ENCODE assay signal across 15 mouse cellular contexts in the genomic region with DNA sequence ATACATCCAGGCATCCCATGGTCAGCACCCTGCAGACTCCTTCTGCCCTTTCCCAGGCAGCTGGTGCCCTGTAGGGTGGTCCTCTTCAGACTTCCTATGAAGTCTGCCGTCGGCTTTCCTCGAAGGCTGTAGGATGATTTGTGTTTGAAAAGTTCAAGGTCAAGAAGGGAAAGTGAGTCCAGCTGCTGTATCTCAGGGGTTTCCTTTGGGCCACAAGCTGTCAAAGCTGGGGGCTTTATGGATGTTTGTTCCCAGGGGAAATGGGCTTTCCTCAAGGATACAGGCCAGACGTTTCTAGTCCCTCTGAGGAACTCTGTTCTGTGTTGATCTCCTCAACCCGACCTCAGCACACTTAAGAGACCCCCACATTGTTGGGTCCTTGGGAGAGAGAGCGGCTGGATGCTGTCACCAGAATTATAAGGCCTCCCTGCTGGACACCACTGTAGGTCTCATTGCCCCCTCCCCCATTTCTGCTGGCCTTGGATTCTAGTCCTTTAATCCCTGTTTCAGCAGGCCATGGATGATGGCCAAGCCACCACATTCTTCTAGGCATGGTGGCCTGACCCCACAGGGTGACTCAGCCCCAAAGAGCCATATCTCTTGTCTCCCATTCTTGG. TPM values are rescaled to one million over a fixed set of nuclear protein-coding genes. Genes with fewer than 3 reads are reported as not detected.
DNase-seq lines count a peak whose midpoint lies in the region; ATAC-seq and TF ChIP-seq lines count a peak whose summit lies in the region.
"Had no signal": no experiment of that assay in that cellular context is flagged by ENCODE, and none has a peak within 500 bp of the region (broad histone marks: within the 10 kb centered on the region; RNA-seq: fewer than 3 reads in every experiment).

No protein-coding gene starts in this region.

- no peak overlapping the region for H3K9ac ChIP-seq in lung, embryonic 15.5 days
- no peak overlapping the region for H3K9ac ChIP-seq in stomach, embryonic 14.5 days (replicated peaks; ENCODE audit: low read depth, low read length)
- no peak overlapping the region for H3K9ac ChIP-seq in hindbrain, postnatal 0 days (replicated peaks; ENCODE audit: low read length)
- H3K9ac ChIP-seq: embryonic facial prominence, embryonic 15.5 days; forebrain, embryonic 15.5 days; heart, embryonic 15.5 days had no signal

- no peak overlapping the region for H3K4me3 ChIP-seq in lung, embryonic 15.5 days
- no peak overlapping the region for H3K4me3 ChIP-seq in stomach, embryonic 14.5 days (ENCODE audit: low read depth, low read length)
- H3K4me3 ChIP-seq in hindbrain, postnatal 0 days (ENCODE audit: low read length), result no peak overlapping the region
- H3K4me3 ChIP-seq: embryonic facial prominence, embryonic 15.5 days; forebrain, embryonic 15.5 days; heart, embryonic 15.5 days had no signal

- H3K9me3 ChIP-seq in lung, embryonic 15.5 days, result no peaks in the 10 kb centered on the region
- no peaks in the 10 kb centered on the region for H3K9me3 ChIP-seq in stomach, embryonic 14.5 days (ENCODE audit: control insufficient read depth, low read depth, low read length)
- H3K9me3 ChIP-seq in hindbrain, postnatal 0 days (ENCODE audit: low read length), result no peaks in the 10 kb centered on the region
- H3K9me3 ChIP-seq: embryonic facial prominence, embryonic 15.5 days; forebrain, embryonic 15.5 days; heart, embryonic 15.5 days had no signal

- H3K4me1 ChIP-seq in lung, embryonic 15.5 days, result peaks cover 26% of the 10 kb centered on the region
- H3K4me1 ChIP-seq in stomach, embryonic 14.5 days (ENCODE audit: control insufficient read depth, insufficient read depth, low read length), result peaks cover 8% of the 10 kb centered on the region; the same call in 1 of the 2 replicates
- H3K4me1 ChIP-seq in hindbrain, postnatal 0 days (ENCODE audit: insufficient read depth, low read length), result no peaks in the 10 kb centered on the region
- H3K4me1 ChIP-seq: embryonic facial prominence, embryonic 15.5 days; forebrain, embryonic 15.5 days had no signal

- peaks cover 8% of the 10 kb centered on the region for H3K36me3 ChIP-seq in lung, embryonic 15.5 days
- no peaks in the 10 kb centered on the region; the same call in 1 of the 2 replicates for H3K36me3 ChIP-seq in stomach, embryonic 14.5 days (ENCODE audit: control insufficient read depth, insufficient read depth, low read length)
- H3K36me3 ChIP-seq in hindbrain, postnatal 0 days (ENCODE audit: insufficient read depth, low read length), result no peaks in the 10 kb centered on the region
- H3K36me3 ChIP-seq: forebrain, embryonic 15.5 days had no signal

- no peaks in the 10 kb centered on the region for H3K27me3 ChIP-seq in lung, embryonic 15.5 days
- no peaks in the 10 kb centered on the region for H3K27me3 ChIP-seq in stomach, embryonic 14.5 days (ENCODE audit: control insufficient read depth, insufficient read depth, low read length)
- no peaks in the 10 kb centered on the region for H3K27me3 ChIP-seq in hindbrain, postnatal 0 days (ENCODE audit: insufficient read depth, low read length)
- H3K27me3 ChIP-seq: embryonic facial prominence, embryonic 15.5 days; forebrain, embryonic 15.5 days; heart, embryonic 15.5 days had no signal

- no peak overlapping the region for H3K27ac ChIP-seq in lung, embryonic 15.5 days
- peak overlapping the region; percentile 36; the same call in 1 of the 2 replicates for H3K27ac ChIP-seq in stomach, embryonic 14.5 days (ENCODE audit: low read length)
- H3K27ac ChIP-seq in hindbrain, postnatal 0 days, result no peak overlapping the region
- H3K27ac ChIP-seq: embryonic facial prominence, embryonic 15.5 days; forebrain, embryonic 15.5 days; heart, embryonic 15.5 days had no signal

- peak; percentile 83 for ATAC-seq in lung, embryonic 15.5 days (ENCODE audit: borderline replicate concordance, extremely low read depth, low FRiP score, low TSS enrichment)
- ATAC-seq in stomach, embryonic 14.5 days (ENCODE audit: insufficient number of reproducible peaks, insufficient read depth, low FRiP score, low read depth), result peak; percentile 87
- no peak for ATAC-seq in hindbrain, postnatal 0 days
- ATAC-seq: forebrain, embryonic 15.5 days had no signal

- no peak for DNase-seq in lung, postnatal 14 days
- peak; percentile 68 for DNase-seq in adrenal gland, adult 8-10 months
- peak; percentile 37 to 63 for DNase-seq in kidney, adult 8-10 months
- DNase-seq in thymus, postnatal 4 days, result no peak
- no peak for DNase-seq in hindbrain, postnatal 0 days (ENCODE audit: low spot score)
- DNase-seq in retina, embryonic 14.5 days (ENCODE audit: low spot score), result no peak
- DNase-seq: cerebellum, adult 9-10 months; gastrocnemius, postnatal 14 days; liver; thymus, postnatal 14 days had no signal

- no peak for TF ChIP-seq CTCF in hindbrain, postnatal 0 days (IDR thresholded peaks at IDR 0.05; ENCODE audit: low read depth)

- no peak overlapping the region for H3K4me2 ChIP-seq in lung, embryonic 15.5 days
- no peak overlapping the region for H3K4me2 ChIP-seq in stomach, embryonic 14.5 days (replicated peaks; ENCODE audit: low read depth, low read length)
- no peak overlapping the region for H3K4me2 ChIP-seq in hindbrain, postnatal 0 days (ENCODE audit: low read depth, low read length)
- H3K4me2 ChIP-seq: embryonic facial prominence, embryonic 15.5 days; forebrain, embryonic 15.5 days; heart, embryonic 15.5 days had no signal

- 20% methylated on average over 6 of the region's 6 CpGs for WGBS in lung, embryonic 15.5 days
- WGBS in stomach, embryonic 14.5 days, result 24% methylated on average over 6 of the region's 6 CpGs
- WGBS in hindbrain, postnatal 0 days, result 58% methylated on average over 6 of the region's 6 CpGs

RNA-seq across cellular contexts. Expression of a gene that starts 23.4 kb away (rescaled TPM):
- polyA plus RNA-seq in lung, embryonic 15.5 days (2015; fragmentation: Nextera tagmentation; extraction: Ambion mirVana), result 23.4 and 23.8 TPM in 2 replicates
- 10 to 100 TPM; 64.9 to 75.4 (median 67.8) TPM for total RNA-seq in adrenal gland, adult 8-10 months (2022)
- polyA plus RNA-seq in stomach, embryonic 14.5 days (2014; fragmentation: Nextera tagmentation; extraction: Ambion mirVana), result 14.3 and 16.1 TPM in 2 replicates
- total RNA-seq in hindbrain, postnatal 0 days (2014; rRNA removed), result 4.4 and 6.0 TPM in 2 replicates
- 1.5 and 1.7 TPM in 2 replicates for polyA plus RNA-seq in hindbrain, postnatal 0 days (2015; fragmentation: Nextera tagmentation; extraction: Ambion mirVana)

Comparison
In these comparisons a context has a peak if more than half of its experiments do, and no peak if none do; other contexts are left out.
1. DNase-seq: peak in adrenal gland, adult 8-10 months (single experiment) and kidney, adult 8-10 months (2 of 2); none in lung, postnatal 14 days (single experiment), thymus, postnatal 4 days (single experiment), hindbrain, postnatal 0 days (single experiment) and retina, embryonic 14.5 days (single experiment).